Mouse (Mus musculus) heart, embryonic 12.5 days (tissue): ENCODE results near the gene Hspb9. TPM values are rescaled to one million over a fixed set of nuclear protein-coding genes. Genes with fewer than 3 reads are reported as not detected.

Experiments
- ATAC-seq: fragments of 200-750 bp; cut with Nextera tagmentation; 2 replicates; pipeline ENCODE4 v1.8.0; 2017; ENCODE audit warnings: moderate TSS enrichment, moderate library complexity; ENCODE audit not compliant: insufficient number of reproducible peaks, low FRiP score
- H3K27ac ChIP-seq: fragments of 300-500 bp; sonication (generic); 2 replicates; pipeline ENCODE4 v1.5.1; 2016; ENCODE audit warnings: mild to moderate bottlenecking, moderate library complexity; ENCODE audit not compliant: poor library complexity, severe bottlenecking
- H3K27me3 ChIP-seq: fragments of 300-500 bp; sonication (generic); replicated peaks from 2 replicates; pipeline ENCODE4 v1.6.1; 2016; ENCODE audit warnings: mild to moderate bottlenecking, moderate library complexity
- H3K36me3 ChIP-seq: fragments of 300-500 bp; sonication (generic); 2 replicates; pipeline ENCODE4 v1.6.1; 2016; ENCODE audit warnings: mild to moderate bottlenecking, moderate library complexity
- H3K4me1 ChIP-seq: fragments of 300-500 bp; sonication (generic); replicated peaks from 2 replicates; pipeline ENCODE4 v1.6.1; 2016; ENCODE audit warnings: mild to moderate bottlenecking
- H3K4me2 ChIP-seq: fragments of 300-500 bp; sonication (generic); 2 replicates; pipeline ENCODE4 v1.6.1; 2016; ENCODE audit warnings: mild to moderate bottlenecking, moderate library complexity
- H3K4me3 ChIP-seq: fragments of 300-500 bp; sonication (generic); 2 replicates; pipeline ENCODE4 v1.5.1; 2016; ENCODE audit warnings: mild to moderate bottlenecking
- H3K9ac ChIP-seq: fragments of 300-500 bp; sonication (generic); 2 replicates; pipeline ENCODE4 v1.6.1; 2016; ENCODE audit warnings: mild to moderate bottlenecking, moderate library complexity
- H3K9me3 ChIP-seq: fragments of 300-500 bp; sonication (generic); replicated peaks from 2 replicates; pipeline ENCODE4 v1.6.1; 2016; ENCODE audit warnings: mild to moderate bottlenecking, moderate library complexity
- WGBS: fragments of 180-500 bp; shearing (Covaris S2); methylation state at CpG from one replicate; pipeline ENCODE4 v1.1.7; 2016; 5-methylcytosine and 5-hydroxymethylcytosine counted together
- polyA plus RNA-seq: library from polyadenylated mRNA; unstranded; fragments of >200 nt; fragmentation: Nextera tagmentation; extraction: Ambion mirVana; gene quantifications from 2 replicates; pipeline ENCODE4 v1.2.1, GENCODE M21; 2016

Gene Hspb9
- polyA plus RNA-seq, 1 experiment from 2014 or later = not detected

DNA sequence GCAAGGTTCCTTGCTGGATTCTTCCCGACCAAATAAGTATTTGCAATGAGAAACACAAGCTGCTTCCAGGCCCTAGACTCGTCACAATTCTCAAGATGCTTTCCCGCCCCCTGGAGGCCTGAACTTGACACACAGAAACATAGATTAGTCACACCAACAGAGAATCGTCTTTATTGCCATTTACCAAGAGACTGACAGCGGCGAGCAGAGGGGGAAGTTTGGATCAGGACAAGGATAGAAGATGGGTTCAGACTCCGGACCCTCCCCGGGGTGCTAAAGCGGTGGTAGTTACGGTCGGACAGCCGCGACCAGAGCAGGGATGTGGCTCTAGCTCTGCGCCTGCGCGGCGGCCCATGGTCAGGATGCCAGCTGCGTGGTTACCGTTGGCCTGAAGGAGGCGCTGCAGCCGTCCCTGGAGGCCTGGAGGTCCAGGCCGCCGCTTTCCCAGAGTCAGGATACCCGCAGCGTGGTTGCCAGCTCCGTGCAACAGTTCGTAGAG is 47.9 kb downstream of the Hspb9 start:
- H3K9ac ChIP-seq = peak overlapping the region; percentile 72
- no peak overlapping the region for H3K27ac ChIP-seq
- H3K27me3 ChIP-seq = peaks cover 60% of the 10 kb centered on the region
- peak; percentile 58 for ATAC-seq
- H3K36me3 ChIP-seq = peaks cover 4% of the 10 kb centered on the region; the same call in 1 of the 2 replicates
- peak overlapping the region; percentile 44 for H3K4me3 ChIP-seq
- peaks cover 18% of the 10 kb centered on the region for H3K4me1 ChIP-seq
- H3K9me3 ChIP-seq = no peaks in the 10 kb centered on the region
- peak overlapping the region; percentile 82 for H3K4me2 ChIP-seq
- under 1% methylated on average over 27 of the region's 27 CpGs for whole genome bisulfite sequencing

GRCm38 (mm10) chr11:100762831-100763230 is 49.2 kb downstream of the Hspb9 start, which contains the start of gene Hcrt:
Gene Hcrt (minus strand): TSS chr11:100762931.
- peaks cover 18% of the 10 kb centered on the region for H3K4me1 ChIP-seq
- no peak within 1 kb of the TSS for H3K27ac ChIP-seq
- peak within 1 kb of the TSS; percentile 72 for H3K9ac ChIP-seq
- H3K36me3 ChIP-seq = peaks cover 4% of the 10 kb centered on the region; the same call in 1 of the 2 replicates
- no peak for ATAC-seq
- peak within 1 kb of the TSS; percentile 44 for H3K4me3 ChIP-seq
- H3K27me3 ChIP-seq = peaks cover 48% of the 10 kb centered on the region
- peak within 1 kb of the TSS; percentile 82 for H3K4me2 ChIP-seq
- no peaks in the 10 kb centered on the region for H3K9me3 ChIP-seq
- 80% methylated on average over 7 of the region's 7 CpGs for WGBS

Other genes with a start within 250 kb of the Hspb9 start
- 9.5 and 9.8 TPM in 2 replicates for gene Klhl11, start 241.1 kb upstream of the Hspb9 start, polyA plus RNA-seq
- gene Acly, start 185.8 kb upstream of the Hspb9 start, polyA plus RNA-seq = 93.7 and 99.0 TPM in 2 replicates
- 0.30 and 0.77 TPM in 2 replicates for gene Ttc25, start 168.2 kb upstream of the Hspb9 start, polyA plus RNA-seq
- gene Cnp, start 138.9 kb upstream of the Hspb9 start, polyA plus RNA-seq = 21.6 and 22.1 TPM in 2 replicates
- 59.7 and 60.7 TPM in 2 replicates for gene Nkiras2, start 94.6 kb upstream of the Hspb9 start, polyA plus RNA-seq
- 207 and 213 TPM in 2 replicates for gene Dnajc7, start 93.7 kb upstream of the Hspb9 start, polyA plus RNA-seq
- gene Zfp385c, start 21.4 kb upstream of the Hspb9 start, polyA plus RNA-seq = 0.41 TPM in 1 of 2 replicates, not detected in the other
- gene Dhx58, start 9.6 kb upstream of the Hspb9 start, polyA plus RNA-seq = 0.74 and 0.90 TPM in 2 replicates
- gene Kat2a, start 1.4 kb upstream of the Hspb9 start, polyA plus RNA-seq = 45.4 and 49.0 TPM in 2 replicates
- 10.5 and 11.4 TPM in 2 replicates for gene Rab5c, start 24.4 kb downstream of the Hspb9 start, polyA plus RNA-seq
- not detected in 2 replicates for gene Kcnh4, start 46.1 kb downstream of the Hspb9 start, polyA plus RNA-seq
- not detected in 2 replicates for gene Hcrt, start 49.1 kb downstream of the Hspb9 start, polyA plus RNA-seq
- 6.5 and 7.0 TPM in 2 replicates for gene Ghdc, start 57.1 kb downstream of the Hspb9 start, polyA plus RNA-seq
- 35.0 and 35.3 TPM in 2 replicates for gene Stat5b, start 136.9 kb downstream of the Hspb9 start, polyA plus RNA-seq
- gene Stat5a, start 145.5 kb downstream of the Hspb9 start, polyA plus RNA-seq = 6.6 and 8.3 TPM in 2 replicates
- 60.0 and 63.2 TPM in 2 replicates for gene Stat3, start 225.7 kb downstream of the Hspb9 start, polyA plus RNA-seq